Mouse (Mus musculus): ENCODE data around the gene Chtf18.
"Not testable (repeated sequence)": the region's sequence is repeated elsewhere in the genome, so short reads cannot be mapped to it uniquely, and the experiment has no call there.

Chtf18 gene

DNA sequence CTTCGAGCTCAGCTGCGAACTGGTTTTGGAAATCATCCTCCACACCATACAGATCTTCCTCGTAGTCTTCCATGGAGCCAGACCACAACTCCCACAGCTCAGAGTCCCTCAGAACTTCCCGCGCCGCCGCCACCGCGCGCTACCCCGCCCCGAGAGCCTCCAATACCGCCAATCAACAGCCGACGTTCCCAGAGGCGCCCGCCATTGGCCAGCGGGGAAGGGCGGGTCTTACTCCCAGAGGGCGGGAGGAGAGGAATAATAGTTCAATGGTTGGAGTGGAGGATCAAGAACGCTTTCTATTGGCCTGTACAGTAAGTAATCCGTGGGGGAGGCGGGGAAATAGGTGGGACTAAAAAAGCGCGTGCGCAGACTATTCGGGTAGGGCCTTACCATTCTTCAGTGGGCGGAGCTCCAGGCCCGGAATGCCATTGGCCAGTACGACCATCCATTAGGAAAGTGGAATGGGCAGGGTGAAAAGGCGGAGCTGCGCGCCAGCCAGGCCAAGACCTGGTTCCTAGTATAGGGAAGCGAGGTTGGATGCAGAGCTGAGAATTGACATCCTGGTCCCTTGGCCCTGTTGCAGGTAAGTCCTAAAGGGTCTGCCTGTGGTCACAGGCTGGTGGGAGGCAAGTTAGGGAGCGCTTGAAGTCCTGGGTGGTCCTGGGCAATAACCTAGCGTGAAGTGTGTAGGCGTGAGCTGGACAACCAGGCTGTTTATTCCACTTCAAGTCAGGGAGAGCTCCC is at the start of gene Chtf18, which contains the start of gene Rpusd1:
Gene Chtf18 (minus strand): TSS at position 155 of the 744 bp plus-strand sequence.
Gene Rpusd1 (plus strand): TSS at position 406 of the 744 bp plus-strand sequence.
- in situ Hi-C loops (cut with MboI, MseI), result no loop called here

DNA sequence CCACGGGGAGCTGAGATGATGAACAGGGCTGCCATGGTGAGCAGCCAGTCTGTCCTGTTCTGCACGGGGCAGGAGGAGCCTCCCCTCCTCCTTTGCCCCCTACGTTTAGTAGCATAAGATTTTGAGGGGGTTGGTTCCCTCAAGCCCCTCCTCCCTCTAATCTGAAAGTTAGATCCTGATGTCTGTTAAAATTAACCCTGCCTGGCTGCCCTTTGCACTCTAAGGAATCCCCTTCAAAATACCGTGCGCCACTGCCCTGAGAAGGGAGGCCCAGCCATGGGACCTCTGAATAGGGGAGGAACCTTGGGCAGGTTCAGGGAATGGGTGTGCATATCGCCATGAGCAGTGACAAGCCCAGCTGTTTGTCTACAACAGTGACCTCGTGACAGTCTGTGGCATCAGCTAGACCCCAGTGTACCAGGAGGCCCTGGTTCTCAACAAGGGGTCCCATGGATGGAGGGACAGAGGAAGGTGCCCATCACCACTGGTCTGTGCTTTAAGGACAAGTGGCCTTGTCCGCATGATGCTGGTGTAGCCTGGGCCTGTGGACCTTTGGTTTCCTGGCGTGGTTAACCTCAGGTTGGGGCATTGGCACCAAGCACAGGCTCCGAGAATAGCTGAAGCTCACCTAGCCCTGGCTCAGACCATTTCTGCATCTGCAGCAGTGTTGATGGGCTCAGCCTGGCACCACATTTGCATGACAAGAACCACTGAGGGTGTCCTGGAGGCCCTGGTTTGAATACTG is 48.3 kb upstream of the Chtf18 start:
- in situ Hi-C loops (cut with MboI, MseI), result no loop called here

DNA sequence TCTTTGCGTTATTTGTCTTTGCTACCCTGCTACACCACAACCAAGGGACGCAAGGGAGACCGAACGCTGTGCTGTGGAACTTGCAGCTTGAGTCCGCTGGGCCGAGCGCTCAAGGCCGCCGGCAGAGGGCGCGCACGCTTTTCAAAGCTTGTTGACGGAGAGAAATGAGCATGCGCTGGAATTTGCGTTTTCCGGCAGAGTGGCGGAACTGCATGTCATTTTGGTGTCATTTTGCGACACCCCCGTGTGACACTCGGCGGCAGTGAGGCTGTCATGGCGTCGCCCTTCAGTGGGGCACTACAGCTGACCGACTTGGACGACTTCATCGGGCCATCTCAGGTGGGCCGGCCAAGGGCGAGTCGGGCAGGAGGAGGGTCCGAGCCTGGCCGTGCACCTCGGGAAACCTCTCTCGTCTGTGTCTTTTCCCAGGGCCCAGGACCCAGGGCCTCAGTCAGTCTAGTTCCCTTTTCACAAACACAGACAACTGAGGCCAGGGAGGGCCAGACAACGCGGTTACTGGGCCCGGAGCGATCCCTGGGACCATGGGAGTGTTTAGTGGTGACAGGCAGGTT is 46.4 kb upstream of the Chtf18 start, which contains the start of gene Narfl:
Gene Narfl (plus strand): TSS at position 228 of the 572 bp plus-strand sequence.
- in situ Hi-C loops (cut with MboI, MseI), result no loop called here

DNA sequence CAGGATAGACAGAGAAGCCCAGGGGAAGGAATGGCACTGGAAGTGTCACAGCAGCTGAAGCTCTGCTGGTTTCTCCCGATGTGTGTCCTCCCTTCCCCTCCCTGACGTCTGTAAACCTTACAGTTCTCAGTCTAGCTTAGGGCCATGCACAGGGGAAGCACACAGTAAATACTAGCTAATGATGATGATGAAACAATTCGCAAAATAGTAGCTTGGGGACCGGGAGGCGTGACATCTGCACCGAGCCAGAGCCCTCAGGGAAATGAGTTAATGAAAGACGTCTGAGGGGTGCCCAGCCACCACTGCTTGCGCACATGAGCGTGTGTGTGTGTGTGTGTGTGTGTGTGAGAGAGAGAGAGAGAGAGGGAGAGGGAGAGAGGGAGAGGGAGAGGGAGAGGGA is 42.1 kb upstream of the Chtf18 start:
- in situ Hi-C loops (cut with MboI, MseI), result no loop called here

DNA sequence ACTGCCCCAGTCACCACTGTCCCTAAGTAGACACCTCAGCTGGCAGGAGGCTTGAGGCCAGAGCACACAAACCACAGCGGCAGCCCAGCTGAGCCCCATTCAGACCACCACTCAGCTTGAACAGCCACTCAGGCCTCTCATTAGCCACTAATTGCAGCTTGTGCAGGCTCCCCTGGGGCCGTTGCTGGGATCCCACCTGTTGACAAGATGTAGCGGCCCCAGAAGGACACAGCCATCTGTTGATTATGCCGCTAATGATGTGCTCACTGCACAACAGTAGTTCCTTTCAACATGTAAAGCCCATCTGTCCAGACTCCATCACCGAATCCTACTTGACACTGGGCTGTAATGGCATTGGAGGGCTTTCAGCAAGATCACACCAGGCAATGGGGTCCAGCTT is 38.7 kb upstream of the Chtf18 start:
- in situ Hi-C loops (cut with MboI, MseI), result no loop called here

DNA sequence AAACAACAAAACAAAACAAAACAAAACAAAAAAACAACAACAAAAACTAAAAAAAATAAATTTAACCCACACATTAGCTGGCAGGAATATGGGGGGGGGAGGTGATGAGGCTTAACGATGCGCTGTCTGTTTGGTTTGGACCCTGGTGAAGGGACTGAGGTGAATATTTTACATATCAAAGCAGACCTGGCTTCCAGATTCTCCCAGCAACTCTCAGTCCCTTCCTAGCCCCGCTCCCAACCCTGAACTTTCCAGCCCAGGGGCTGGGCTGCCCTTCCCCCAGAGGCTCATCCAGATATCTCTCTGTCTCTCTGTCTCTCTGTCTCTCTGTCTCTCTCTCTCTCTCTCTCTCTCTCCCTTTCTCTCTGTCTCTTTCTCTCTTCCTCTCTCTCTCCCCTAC is 35.4 kb upstream of the Chtf18 start:
- in situ Hi-C loops (cut with MboI, MseI), result no loop called here

DNA sequence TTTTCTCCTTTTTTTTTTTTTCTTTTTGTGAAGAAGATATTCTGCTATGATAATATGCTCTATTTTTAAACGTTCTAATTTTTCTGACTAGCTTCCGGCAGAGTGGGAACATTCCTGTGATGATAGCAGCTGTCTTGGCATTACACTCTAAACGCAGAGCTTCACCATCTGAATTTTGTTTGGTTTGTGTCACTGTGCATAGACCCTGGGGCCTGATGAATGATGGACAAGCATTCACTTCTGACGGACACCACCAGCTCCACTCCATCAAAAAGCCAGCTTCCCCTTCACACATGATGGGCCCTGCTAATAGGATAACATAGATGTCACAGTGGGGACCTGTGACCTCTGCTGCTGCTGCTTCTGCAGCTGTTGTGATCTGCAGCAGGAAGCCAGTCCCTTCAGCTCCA is 34.3 kb upstream of the Chtf18 start:
- in situ Hi-C loops (cut with MboI, MseI), result no loop called here

DNA sequence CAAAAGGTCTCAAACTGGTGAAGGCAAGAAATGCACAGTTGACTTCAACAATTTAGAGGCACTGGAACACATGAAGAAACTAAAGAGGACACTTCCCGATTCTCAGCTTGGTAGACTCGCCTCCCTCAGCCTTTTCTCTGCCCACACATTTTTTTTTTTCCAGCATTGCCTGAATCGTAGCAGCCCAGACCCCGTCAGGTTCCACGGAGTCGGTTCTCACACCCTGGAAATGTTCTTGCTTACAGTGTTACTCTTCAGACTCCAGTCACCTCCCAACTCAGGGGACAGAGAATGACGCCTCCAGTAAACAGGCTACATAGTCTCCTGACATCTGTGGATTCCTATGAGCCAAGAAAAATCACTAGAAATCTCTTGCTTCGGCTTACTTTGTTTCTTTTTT is 32.9 kb upstream of the Chtf18 start:
- in situ Hi-C loops (cut with MboI, MseI), result no loop called here

DNA sequence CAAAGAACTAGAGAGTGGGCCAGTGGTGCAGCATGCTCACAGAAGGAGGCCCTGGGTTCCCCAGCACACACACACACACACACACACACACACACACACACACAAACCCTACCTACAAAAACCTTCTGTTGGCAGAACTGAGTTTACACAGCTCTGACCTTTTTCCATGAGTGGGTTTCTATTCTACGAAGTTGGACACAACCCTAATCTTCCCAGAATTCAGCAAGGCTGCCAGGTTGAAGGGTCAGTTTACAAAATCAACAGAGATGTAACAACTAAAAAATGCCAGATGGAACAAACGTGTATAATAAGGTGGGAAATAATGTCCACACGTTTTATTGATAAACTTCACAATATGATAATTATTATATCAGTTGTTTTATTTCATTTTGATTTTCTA is 30.5 kb upstream of the Chtf18 start:
- in situ Hi-C loops (cut with MboI, MseI), result no loop called here

DNA sequence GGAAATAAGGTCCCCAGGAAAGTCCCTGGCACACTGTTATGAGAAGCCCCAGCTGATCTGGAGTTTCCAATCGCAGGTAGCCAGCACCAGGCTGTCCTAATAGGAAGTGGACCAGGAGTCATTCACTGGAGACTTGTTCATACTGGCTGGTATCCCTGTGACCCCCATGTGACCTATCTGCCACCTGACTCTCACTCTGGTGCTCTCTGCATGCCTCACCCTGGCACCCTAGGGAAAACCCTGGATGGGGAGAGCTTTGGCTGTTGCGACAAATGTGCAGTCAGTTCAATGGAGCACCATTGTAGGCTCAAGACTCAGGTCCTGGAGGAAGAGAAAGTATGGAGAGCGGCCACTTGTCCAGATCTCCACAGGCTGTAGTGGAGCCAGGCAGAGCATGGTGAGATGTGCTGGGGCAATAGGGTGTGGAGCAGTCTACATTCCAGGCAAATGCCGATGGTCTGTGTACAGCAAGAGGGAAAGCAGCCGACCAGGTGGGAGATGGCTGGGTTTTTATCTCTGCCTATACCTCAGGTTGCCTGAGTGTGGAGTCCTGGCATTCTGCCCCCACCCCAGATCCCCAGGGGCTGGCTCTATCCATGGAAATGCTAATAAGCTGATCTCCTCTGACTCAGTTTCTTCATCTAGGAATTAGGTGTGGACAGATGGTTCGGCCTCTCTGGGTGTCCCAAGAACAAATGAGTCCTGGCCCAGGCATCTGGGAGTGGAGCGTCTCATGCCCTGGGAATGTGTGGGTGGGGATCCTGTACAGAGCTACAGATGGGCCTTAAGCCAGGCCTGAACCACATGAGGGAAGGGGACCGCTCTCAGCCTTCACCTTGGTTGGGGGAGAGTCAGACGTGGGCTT is 29.4 kb upstream of the Chtf18 start:
- in situ Hi-C loops (cut with MboI, MseI), result no loop called here

DNA sequence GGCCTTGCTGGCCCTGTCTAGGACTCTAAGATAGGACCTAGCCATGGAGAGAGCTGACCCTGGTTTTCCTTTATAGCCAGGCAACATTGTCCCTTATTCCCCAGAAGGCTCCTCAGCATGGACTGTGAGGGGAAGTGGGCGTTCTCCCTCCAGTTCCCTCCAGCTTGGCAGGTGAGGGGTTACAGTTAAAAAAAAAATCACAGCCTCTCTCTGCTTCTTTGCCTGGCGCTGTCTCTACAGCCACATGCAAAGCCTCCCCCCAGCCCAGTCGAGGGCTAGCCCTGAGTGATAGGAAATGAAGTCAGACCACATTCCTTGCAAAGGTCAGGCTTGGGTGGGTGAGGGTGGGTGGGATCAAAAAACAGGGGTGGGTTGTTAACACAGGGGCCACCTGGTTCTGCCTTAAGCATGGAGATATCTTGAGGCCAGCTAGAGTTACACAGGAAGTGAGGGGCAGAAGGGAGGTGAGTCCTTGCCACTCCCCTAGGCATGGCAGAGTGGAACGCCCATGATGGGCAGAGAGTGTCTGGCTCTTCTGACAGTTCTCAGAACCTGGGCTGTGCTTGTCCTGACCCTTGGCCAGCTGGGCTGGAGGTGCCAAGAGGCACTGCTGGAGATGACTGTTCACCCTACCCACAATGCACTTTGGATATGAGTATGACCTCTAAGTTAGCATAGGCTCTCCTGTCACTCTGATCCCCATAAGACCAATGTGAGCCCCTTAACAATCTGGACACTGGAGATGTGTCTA is 28.6 kb upstream of the Chtf18 start:
- in situ Hi-C loops (cut with MboI, MseI), result no loop called here

DNA sequence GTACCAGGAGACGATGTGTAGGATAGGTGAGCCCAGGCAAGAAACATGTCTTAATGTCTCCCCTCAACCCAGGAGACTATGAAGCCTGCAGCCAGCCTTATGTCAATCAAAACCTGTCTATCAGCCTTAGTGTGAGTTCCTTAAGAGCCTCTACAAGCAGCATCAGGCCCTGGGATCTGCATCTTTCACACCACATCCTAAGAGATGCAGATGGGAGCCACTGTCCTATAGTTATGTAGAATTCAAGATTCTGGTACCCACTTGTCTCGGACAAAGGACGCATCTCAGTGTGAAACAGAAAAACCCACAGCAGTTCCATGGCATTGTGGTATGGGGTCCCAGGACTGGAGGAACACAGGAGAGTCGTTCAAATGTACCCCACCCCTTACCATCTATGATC is 27.9 kb upstream of the Chtf18 start:
- in situ Hi-C loops (cut with MboI, MseI), result no loop called here

DNA sequence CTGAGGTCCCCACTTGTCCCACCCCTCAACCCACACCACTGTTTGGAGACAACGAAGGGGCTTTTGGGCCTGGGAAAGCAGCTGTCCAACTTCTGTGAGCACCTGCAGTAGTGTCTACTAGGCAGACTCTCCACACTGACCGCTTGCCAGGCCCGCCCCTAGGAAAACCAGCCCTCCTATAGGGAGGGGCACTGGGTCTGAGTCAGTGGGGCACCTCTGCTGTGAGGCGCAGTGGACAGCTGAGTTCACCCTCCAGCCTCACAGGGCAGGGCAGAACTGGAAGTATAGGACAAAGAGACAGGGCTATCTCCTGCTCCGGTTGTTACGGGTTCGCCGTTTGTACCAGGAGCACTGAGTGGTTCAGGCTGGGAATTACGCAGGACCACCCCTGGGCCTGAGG is 27.0 kb upstream of the Chtf18 start, which contains the start of gene Msln:
Gene Msln (minus strand): TSS at position 138 of the 400 bp plus-strand sequence.
- in situ Hi-C loops (cut with MboI, MseI), result no loop called here

DNA sequence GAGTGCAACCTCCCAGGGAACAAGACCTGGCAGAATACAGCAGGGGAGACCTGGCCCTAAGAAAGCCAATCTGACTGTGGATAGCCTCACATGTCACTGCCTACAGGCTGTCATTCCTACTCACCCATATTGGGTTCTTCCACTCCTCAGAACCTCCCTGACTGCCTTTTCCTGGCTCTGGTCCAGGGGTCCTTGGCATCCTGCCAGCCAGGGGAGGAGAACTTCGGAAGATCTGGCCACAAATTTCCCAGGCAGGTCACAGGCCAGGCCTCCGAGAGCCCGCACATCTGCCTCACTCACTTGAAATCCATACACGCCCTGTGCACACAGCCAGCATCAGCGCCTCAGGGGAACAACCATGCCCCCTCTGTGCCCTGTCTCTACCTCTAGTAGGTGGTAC is 24.2 kb upstream of the Chtf18 start:
- in situ Hi-C loops (cut with MboI, MseI), result no loop called here

DNA sequence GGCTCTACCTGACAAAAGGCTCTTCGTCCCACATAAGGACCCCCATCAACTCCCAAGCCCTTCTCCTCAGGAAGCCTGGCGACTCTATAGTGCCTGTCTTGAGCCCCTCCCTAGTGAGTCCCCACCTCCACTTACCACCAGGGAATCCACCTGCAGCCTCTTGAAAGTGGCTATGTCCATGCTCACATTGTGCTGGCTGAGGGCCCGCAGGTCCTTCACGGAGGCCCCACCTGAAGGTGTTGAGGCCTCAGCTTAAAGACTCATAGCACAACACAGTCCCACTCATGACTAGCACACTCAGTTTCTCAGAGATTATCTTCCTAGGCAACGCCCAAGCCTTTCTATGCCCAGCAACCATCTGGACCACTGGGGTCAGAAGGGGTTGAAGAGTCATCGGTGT is 22.1 kb upstream of the Chtf18 start:
- in situ Hi-C loops (cut with MboI, MseI), result no loop called here

DNA sequence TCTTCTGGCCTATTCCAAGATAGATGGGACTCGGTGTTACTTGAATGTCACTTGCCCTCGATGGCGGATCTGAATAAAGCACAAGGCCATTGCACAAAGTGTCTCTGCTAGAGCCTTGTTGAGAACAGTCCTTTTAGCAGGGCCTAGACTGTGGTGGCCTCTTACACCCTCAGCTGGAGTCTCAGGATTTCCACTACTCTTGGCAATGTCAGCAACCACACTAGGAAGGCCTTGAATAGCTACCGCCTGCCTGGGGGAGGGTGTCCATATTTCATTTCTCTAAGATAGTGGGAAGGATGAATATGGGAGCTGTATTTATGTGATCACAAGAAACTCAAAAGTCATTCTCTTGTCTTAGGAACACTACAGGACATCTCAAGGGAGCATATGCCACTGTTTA is 21.0 kb upstream of the Chtf18 start:
- in situ Hi-C loops (cut with MboI, MseI), result no loop called here

DNA sequence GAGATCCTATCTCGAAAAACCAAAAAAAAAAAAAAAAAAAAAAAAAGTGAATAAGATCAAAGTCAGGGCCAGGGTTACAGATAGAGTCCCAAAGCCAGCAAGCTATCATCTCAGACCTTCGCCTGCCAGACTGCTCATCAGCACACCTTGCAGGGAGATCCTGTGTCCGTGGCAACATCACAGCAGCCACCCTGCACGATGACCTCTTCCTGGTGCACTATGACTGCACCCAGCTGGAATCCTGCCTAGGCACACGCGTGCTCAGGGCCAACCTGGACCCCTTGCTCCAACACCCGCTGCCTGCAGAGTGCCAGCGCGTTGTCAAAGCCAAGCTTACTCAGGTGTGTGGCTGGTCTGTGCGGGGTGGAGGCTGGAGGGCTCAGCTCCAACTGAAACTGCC is 17.1 kb upstream of the Chtf18 start:
- in situ Hi-C loops (cut with MboI, MseI), result no loop called here

DNA sequence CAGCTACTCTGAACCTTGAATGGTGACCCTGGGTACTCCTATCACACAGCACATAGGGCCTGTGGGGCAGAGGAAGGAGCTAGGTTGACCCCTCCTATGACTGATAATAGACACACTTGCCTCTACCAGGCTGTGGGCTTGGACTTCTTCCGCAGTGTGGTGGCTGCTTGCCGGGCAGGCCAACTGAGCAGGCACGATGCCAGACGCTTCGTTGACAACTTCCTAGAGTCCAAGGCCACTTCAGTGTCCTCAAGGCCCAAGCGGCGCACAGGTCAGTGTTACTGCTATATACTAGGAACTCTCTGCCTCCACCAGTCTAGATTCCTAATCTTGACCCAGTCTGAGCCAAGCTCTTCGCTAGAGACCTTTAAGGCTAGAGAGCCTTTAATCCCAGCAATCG is 16.6 kb upstream of the Chtf18 start:
- in situ Hi-C loops (cut with MboI, MseI), result no loop called here

DNA sequence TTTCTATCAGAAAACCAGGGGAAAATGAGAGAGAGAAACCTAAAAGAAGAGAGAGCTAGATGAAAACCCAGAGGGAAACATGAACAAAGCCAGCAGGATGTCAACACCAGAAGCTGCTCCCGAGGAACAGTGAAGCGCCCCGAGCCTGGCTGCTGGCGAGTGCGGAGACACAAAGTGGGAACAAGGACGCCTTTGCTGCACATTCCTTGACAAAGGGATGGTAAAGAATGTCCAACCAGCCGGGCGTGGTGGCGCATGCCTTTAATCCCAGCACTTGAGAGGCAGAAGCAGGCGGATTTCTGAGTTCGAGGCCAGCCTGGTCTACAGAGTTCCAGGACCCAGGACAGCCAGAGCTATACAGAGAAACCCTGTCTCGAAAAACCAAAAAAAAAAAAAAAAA is 14.3 kb upstream of the Chtf18 start:
- in situ Hi-C loops (cut with MboI, MseI), result not testable (repeated sequence)

DNA sequence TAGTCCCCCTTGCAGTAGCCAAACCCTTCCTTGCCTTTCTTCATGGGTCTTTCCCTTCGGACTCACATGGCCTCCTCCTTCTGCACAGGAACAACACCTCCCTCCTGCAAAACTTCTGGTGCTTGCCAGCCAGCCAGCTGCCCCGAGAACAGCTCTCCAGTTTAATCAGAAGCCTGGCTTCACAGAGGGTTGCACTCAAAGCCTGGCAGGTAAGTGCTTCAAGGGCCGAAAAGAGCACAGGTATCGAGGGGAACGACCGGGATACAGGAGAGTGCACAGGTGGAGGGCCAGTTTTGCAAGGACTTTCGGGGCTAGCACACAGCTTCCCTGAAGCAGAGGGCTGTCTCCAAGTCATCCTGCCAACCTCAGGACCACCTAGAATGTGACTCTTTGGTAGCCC is 11.6 kb upstream of the Chtf18 start:
- in situ Hi-C loops (cut with MboI, MseI), result loop anchor here (5.0 kb wide), 1 partner anchor 63 kb away; no protein-coding TSS in a partner anchor

DNA sequence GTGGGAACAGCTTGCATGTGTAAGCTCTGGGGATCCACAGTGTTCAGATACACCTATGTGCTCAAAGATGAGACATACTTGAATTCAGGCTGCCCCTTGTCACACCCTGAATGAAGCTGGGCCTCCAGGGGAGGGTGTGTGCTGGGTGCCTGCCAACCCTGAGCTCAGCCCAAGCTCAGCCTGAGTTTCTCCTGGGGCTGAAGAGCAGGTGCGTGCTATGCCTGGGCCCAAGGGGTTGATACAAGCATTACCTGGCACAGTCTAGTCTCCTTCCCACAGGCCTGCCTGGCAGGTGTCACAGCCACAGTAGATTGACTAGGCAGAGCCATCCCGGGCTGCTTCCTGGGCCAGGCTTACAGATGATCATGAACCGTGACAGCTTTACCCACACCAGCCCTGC is 8.5 kb upstream of the Chtf18 start, which contains the start of gene Mslnl:
Gene Mslnl (plus strand): TSS at position 298 of the 400 bp plus-strand sequence.
- in situ Hi-C loops (cut with MboI, MseI), result loop anchor here (5.0 kb wide), 1 partner anchor 67 kb away; no protein-coding TSS in a partner anchor
